Mouse (Mus musculus): Measurements from ENCODE around the gene Utrn.

GRCm38 (mm10) chr10:12534801-12535200, 334.4 kb downstream of the Utrn start:
- TF ChIP-seq POLR2A (IDR thresholded peaks at IDR 0.05; ENCODE audit: borderline replicate concordance, control insufficient read depth, low read depth, low read length) (no peak), CTCF (IDR thresholded peaks at IDR 0.05; ENCODE audit: control insufficient read depth, insufficient read depth, low read length) (no peak)
